Mouse (Mus musculus) MEL (cell line): ENCODE measurements at regions not wholly inside any gene's neighbourhood (a gene's known extent, or its start where the extent isn't known, plus 50 kb on each side); places are given as distances from the start of the nearest gene placed in this dataset.

ENCODE experiments used
- CTCF ChIP-seq, 3 experiments: IDR thresholded peaks in 2 of 3; conservative IDR thresholded peaks in 1 of 3; 2 replicates each; pipeline ENCODE4 v1.5.1; 2011 to 2012; ENCODE audit warnings: low read length in 3 of 3, low read depth in 2 of 3, mild to moderate bottlenecking in 2 of 3, improper control_type of control experiment in 1 of 3, inconsistent platforms in 1 of 3, mixed read lengths in 1 of 3, moderate library complexity in 1 of 3; ENCODE audit not compliant: control insufficient read depth in 1 of 3, insufficient read depth in 1 of 3, poor library complexity in 1 of 3, severe bottlenecking in 1 of 3
- ELF1 ChIP-seq: IDR thresholded peaks from 2 replicates; pipeline ENCODE4 v1.6.1; 2014; ENCODE audit warnings: low read depth, mild to moderate bottlenecking, inconsistent platforms, low read length, improper control_type of control experiment, moderate library complexity
- EP300 ChIP-seq, 2 experiments: IDR thresholded peaks; 2 replicates each; pipeline ENCODE4 v1.6.1; 2011; ENCODE audit warnings: improper control_type of control experiment in 2 of 2, low read length in 2 of 2, low read depth in 1 of 2, mild to moderate bottlenecking in 1 of 2
- GABPA ChIP-seq: IDR thresholded peaks from 2 replicates; pipeline ENCODE4 v1.6.1; 2012; ENCODE audit warnings: low read depth, mild to moderate bottlenecking, inconsistent platforms, low read length, improper control_type of control experiment, moderate library complexity
- MAX ChIP-seq: IDR thresholded peaks from 2 replicates; pipeline ENCODE4 v1.6.1; 2011; ENCODE audit warnings: low read length, improper control_type of control experiment
- NELFE ChIP-seq: IDR thresholded peaks from 2 replicates; pipeline ENCODE4 v1.6.1; 2011; ENCODE audit warnings: low read depth, low read length, improper control_type of control experiment
- POLR2A ChIP-seq, 2 experiments: IDR thresholded peaks; 2 replicates each; pipeline ENCODE4 v1.6.1; 2011 to 2012; ENCODE audit warnings: low read length in 2 of 2, mild to moderate bottlenecking in 2 of 2, control low read depth in 1 of 2, improper control_type of control experiment in 1 of 2, low read depth in 1 of 2, moderate library complexity in 1 of 2; ENCODE audit not compliant: control insufficient read depth in 1 of 2, insufficient read depth in 1 of 2, poor library complexity in 1 of 2
- SIN3A ChIP-seq: IDR thresholded peaks from 2 replicates; pipeline ENCODE4 v1.6.1; 2012; ENCODE audit warnings: low read length, improper control_type of control experiment, inconsistent platforms
- TCF12 ChIP-seq: IDR thresholded peaks from 2 replicates; pipeline ENCODE4 v1.6.1; 2014; ENCODE audit warnings: low read depth, mild to moderate bottlenecking, inconsistent platforms, low read length, improper control_type of control experiment, moderate library complexity

DNA sequence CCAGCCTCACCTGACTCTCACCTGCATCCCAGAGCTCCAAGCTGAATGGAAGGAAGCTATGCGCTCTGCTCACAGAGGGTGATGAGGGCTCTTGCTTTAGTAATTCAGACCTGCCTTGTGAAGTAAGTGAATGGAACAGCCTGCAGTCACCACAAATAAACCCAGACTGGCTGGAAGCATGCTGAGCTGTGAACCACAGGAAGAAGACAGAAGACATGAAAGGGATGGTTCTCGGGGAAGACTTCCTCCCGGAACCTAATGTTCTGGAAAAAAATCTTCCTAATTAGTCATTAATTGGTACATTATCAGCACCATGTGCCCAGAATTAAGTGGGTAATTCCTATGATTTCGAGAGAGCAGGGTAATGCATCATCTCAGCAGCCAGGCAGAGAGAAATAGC is 100.3 kb downstream of the Ets2 start:
- no peak for TF ChIP-seq CTCF (IDR thresholded peaks at IDR 0.05 in 2 of 3, conservative IDR thresholded peaks at IDR 0.05 in 1 of 3; ENCODE audit: control insufficient read depth in 1 of 3, insufficient read depth in 1 of 3, low read depth in 2 of 3, low read length in 3 of 3, poor library complexity in 1 of 3, severe bottlenecking in 1 of 3)
- TF ChIP-seq EP300 (IDR thresholded peaks at IDR 0.05; ENCODE audit: low read depth in 1 of 2, low read length in 2 of 2): no peak
- TF ChIP-seq TCF12: no peak
- TF ChIP-seq POLR2A (IDR thresholded peaks at IDR 0.05; ENCODE audit: control insufficient read depth in 1 of 2, insufficient read depth in 1 of 2, low read depth in 1 of 2, low read length in 2 of 2, poor library complexity in 1 of 2): no peak
- no peak for TF ChIP-seq ELF1
- no peak for TF ChIP-seq NELFE
- TF ChIP-seq SIN3A: no peak
- no peak for TF ChIP-seq MAX
- TF ChIP-seq GABPA: no peak
